ENCODE assay signal across 7 mouse cellular contexts in genomic region chr7:6696241-6697045, GRCm38 (mm10). TPM values are rescaled to one million over a fixed set of nuclear protein-coding genes. Genes with fewer than 3 reads are reported as not detected.
DNase-seq lines count a peak whose midpoint lies in the region; ATAC-seq and TF ChIP-seq lines count a peak whose summit lies in the region.

TSS of gene Zim1 (minus strand) at chr7:6696450.

- TF ChIP-seq POLR2A in embryonic fibroblast, embryonic 13.5 days (IDR thresholded peaks at IDR 0.05; ENCODE audit: low read depth, low read length): peak; percentile 76
- peak; percentile 77 for TF ChIP-seq POLR2A in myocyte (IDR thresholded peaks at IDR 0.05; ENCODE audit: insufficient read length, low read depth)

- no peaks in the 10 kb centered on the region for H3K36me3 ChIP-seq in heart, embryonic 10.5 days
- no peaks in the 10 kb centered on the region for H3K36me3 ChIP-seq in kidney, embryonic 14.5 days (ENCODE audit: control insufficient read depth, insufficient read depth, low read length)
- 0 out of 2 replicates have a peak, but pooled peaks cover 2% of the 10 kb centered on the region for H3K36me3 ChIP-seq in limb, embryonic 13.5 days
- H3K36me3 ChIP-seq in myocyte (ENCODE audit: control insufficient read depth, insufficient read depth): no peaks in the 10 kb centered on the region

- no peaks in the 10 kb centered on the region for H3K9me3 ChIP-seq in heart, embryonic 10.5 days
- no peaks in the 10 kb centered on the region; the same call in 1 of the 2 replicates for H3K9me3 ChIP-seq in kidney, embryonic 14.5 days (ENCODE audit: control insufficient read depth, low read length)
- no peaks in the 10 kb centered on the region for H3K9me3 ChIP-seq in limb, embryonic 13.5 days

- no peak within 1 kb of the TSS for H3K27ac ChIP-seq in embryonic fibroblast, embryonic 13.5 days (ENCODE audit: insufficient read depth, low read length)
- peak within 1 kb of the TSS; percentile 81 for H3K27ac ChIP-seq in heart, embryonic 10.5 days
- H3K27ac ChIP-seq in kidney, embryonic 14.5 days (ENCODE audit: low read depth, low read length): no peak within 1 kb of the TSS
- peak within 1 kb of the TSS; percentile 48; the same call in 1 of the 2 replicates for H3K27ac ChIP-seq in limb, embryonic 13.5 days

- peak; percentile 82 for DNase-seq in brain, embryonic 18.5 days (ENCODE audit: low read depth, low spot score)
- peak; percentile 95 for DNase-seq in heart, embryonic 10.5 days (ENCODE audit: low spot score)
- DNase-seq in testis, postnatal 14 days (ENCODE audit: low spot score): peak; percentile 89

- H3K4me2 ChIP-seq in kidney, embryonic 14.5 days (replicated peaks; ENCODE audit: low read depth, low read length): peak within 1 kb of the TSS; percentile 77
- peak within 1 kb of the TSS; percentile 72 for H3K4me2 ChIP-seq in limb, embryonic 13.5 days (replicated peaks)
- H3K4me2 ChIP-seq in myocyte (ENCODE audit: low read depth): peak within 1 kb of the TSS; percentile 67

- peak within 1 kb of the TSS; percentile 65 for H3K4me3 ChIP-seq in embryonic fibroblast, embryonic 13.5 days (ENCODE audit: insufficient read depth, low read length)
- H3K4me3 ChIP-seq in heart, embryonic 10.5 days: peak within 1 kb of the TSS; percentile 70
- H3K4me3 ChIP-seq in kidney, embryonic 14.5 days (ENCODE audit: low read length): peak within 1 kb of the TSS; percentile 49
- peak within 1 kb of the TSS; percentile 57 for H3K4me3 ChIP-seq in limb, embryonic 13.5 days
- peak within 1 kb of the TSS; percentile 33 for H3K4me3 ChIP-seq in myocyte

- peaks cover 9% of the 10 kb centered on the region for H3K79me2 ChIP-seq in myocyte (ENCODE audit: control insufficient read depth, insufficient read depth)

- H3K4me1 ChIP-seq in embryonic fibroblast, embryonic 13.5 days (ENCODE audit: control insufficient read depth, insufficient read depth, low read length): no peaks in the 10 kb centered on the region
- H3K4me1 ChIP-seq in heart, embryonic 10.5 days: peaks cover 9% of the 10 kb centered on the region; the same call in 1 of the 2 replicates
- H3K4me1 ChIP-seq in kidney, embryonic 14.5 days (ENCODE audit: control insufficient read depth, insufficient read depth, low read length): no peaks in the 10 kb centered on the region
- 0 out of 2 replicates have a peak, but pooled peaks cover 3% of the 10 kb centered on the region for H3K4me1 ChIP-seq in limb, embryonic 13.5 days

- peak; percentile 99 for ATAC-seq in kidney, embryonic 14.5 days (ENCODE audit: low FRiP score, low TSS enrichment)
- ATAC-seq in limb, embryonic 13.5 days (ENCODE audit: low FRiP score, low read depth): peak; percentile 100

- whole genome bisulfite sequencing in heart, embryonic 10.5 days: 12% methylated on average over 32 of the region's 32 CpGs
- 10% methylated on average over 32 of the region's 32 CpGs for WGBS in kidney, embryonic 14.5 days
- 10% methylated on average over 32 of the region's 32 CpGs for WGBS in limb, embryonic 13.5 days

- no peak for TF ChIP-seq CTCF in embryonic fibroblast, embryonic 13.5 days (IDR thresholded peaks at IDR 0.05; ENCODE audit: borderline replicate concordance, insufficient read depth, low read length)

- H3K9ac ChIP-seq in kidney, embryonic 14.5 days (ENCODE audit: low read depth, low read length): peak within 1 kb of the TSS; percentile 54; the same call in 1 of the 2 replicates
- peak within 1 kb of the TSS; percentile 68 for H3K9ac ChIP-seq in limb, embryonic 13.5 days

- peak within 1 kb of the TSS; percentile 57 for H3ac ChIP-seq in myocyte (ENCODE audit: control insufficient read depth, insufficient read length)

- no peaks in the 10 kb centered on the region for H3K27me3 ChIP-seq in heart, embryonic 10.5 days (ENCODE audit: insufficient read depth, poor library complexity, severe bottlenecking)
- no peaks in the 10 kb centered on the region for H3K27me3 ChIP-seq in kidney, embryonic 14.5 days (ENCODE audit: control insufficient read depth, insufficient read depth, low read length)
- H3K27me3 ChIP-seq in limb, embryonic 13.5 days: no peaks in the 10 kb centered on the region
- H3K27me3 ChIP-seq in myocyte (ENCODE audit: control insufficient read depth, insufficient read depth, insufficient read length): no peaks in the 10 kb centered on the region

TF ChIP-seq in myocyte, 11 proteins besides CTCF, POLR2A, EP300 and RAD21:
- TF ChIP-seq POLR2AphosphoS2 (IDR thresholded peaks at IDR 0.05; ENCODE audit: insufficient read length, low read depth) (peak; percentile 55), SRF (IDR thresholded peaks at IDR 0.05; ENCODE audit: control insufficient read depth, insufficient read length, low read depth) (no peak), E2F4 (IDR thresholded peaks at IDR 0.05; ENCODE audit: insufficient read depth) (no peak), REST (IDR thresholded peaks at IDR 0.05; ENCODE audit: insufficient read depth, insufficient read length) (no peak)

RNA-seq across cellular contexts. Expression of gene Zim1, which starts in this region (rescaled TPM):
- polyA plus RNA-seq in embryonic fibroblast, embryonic 13.5 days (2011; ENCODE audit: insufficient read length, low read depth, missing spikeins): 9.7 and 27.0 TPM in 2 replicates
- polyA plus RNA-seq in heart, embryonic 10.5 days (2016; fragmentation: Nextera tagmentation; extraction: Ambion mirVana): 9.4 and 17.2 TPM in 2 replicates
- 4.7 and 6.0 TPM in 2 replicates for polyA plus RNA-seq in kidney, embryonic 14.5 days (2014; fragmentation: Nextera tagmentation; extraction: Ambion mirVana)
- polyA plus RNA-seq in limb, embryonic 13.5 days (2015; fragmentation: Nextera tagmentation; extraction: Ambion mirVana): 4.8 and 6.4 TPM in 2 replicates
- 2.0 TPM for polyA plus RNA-seq in myocyte (2012; fragmentation: generic; extraction: Trizol)

Comparison
In these comparisons a context has a peak if more than half of its experiments do, and no peak if none do; other contexts are left out.
1. H3K27ac ChIP-seq: peak in heart, embryonic 10.5 days (single experiment) and limb, embryonic 13.5 days (single experiment); none in embryonic fibroblast, embryonic 13.5 days (single experiment) and kidney, embryonic 14.5 days (single experiment).
2. Peak in every context shown above with its lines, with median percentiles within 50 percentile points of each other: DNase-seq, H3K4me3 ChIP-seq and H3K4me2 ChIP-seq.